In the genomic region with DNA sequence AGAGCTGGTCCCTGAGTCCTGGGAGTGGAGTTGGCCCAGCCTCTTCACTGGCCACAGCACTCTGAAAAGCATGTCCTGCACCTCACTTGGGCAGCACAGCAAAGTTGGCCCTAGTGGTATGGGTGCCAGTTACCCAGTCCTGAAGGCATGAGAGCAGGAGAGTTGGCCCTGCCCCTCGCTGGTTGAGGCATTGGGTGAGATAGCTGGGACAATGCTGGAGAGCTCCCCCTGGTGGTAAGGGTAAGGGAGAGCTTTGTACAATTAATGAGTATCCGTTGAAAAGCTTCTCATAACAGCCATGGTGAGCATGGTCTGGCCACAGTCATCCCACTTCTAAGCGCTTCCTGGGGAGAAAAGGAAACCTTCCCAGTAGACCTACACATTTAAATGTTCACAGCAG, we compare ENCODE assay signal across 9 mouse cellular contexts. TPM values are rescaled to one million over a fixed set of nuclear protein-coding genes. Genes with fewer than 3 reads are reported as not detected.
A peak's percentile ranks its signal among the peaks of the same experiment; 100 is the strongest.
DNase-seq lines count a peak whose midpoint lies in the region; ATAC-seq and TF ChIP-seq lines count a peak whose summit lies in the region.
"Had no signal": no experiment of that assay in that cellular context is flagged by ENCODE, and none has a peak within 500 bp of the region (broad histone marks: within the 10 kb centered on the region; RNA-seq: fewer than 3 reads in every experiment).

No protein-coding gene starts in this region.

- H3K4me1 ChIP-seq in hindbrain, embryonic 10.5 days (replicated peaks): 0 out of 2 replicates have a peak, but pooled peaks cover 3% of the 10 kb centered on the region

- no peak for DNase-seq in left cerebral cortex, adult 2 months (ENCODE audit: extremely low spot score in 1 of 2, low spot score in 2 of 2)
- no peak for DNase-seq in left cerebral cortex, adult 9 months (ENCODE audit: low spot score in 2 of 2)
- DNase-seq in T-cell, adult 2 months (ENCODE audit: low spot score): peak; percentile 55
- peak; percentile 7 to 38 for DNase-seq in spleen, postnatal 36 days (ENCODE audit: low spot score in 2 of 2)
- no peak for DNase-seq in hindbrain, embryonic 10.5 days (ENCODE audit: low spot score)
- no peak for DNase-seq in urinary bladder, adult 18-20 months (ENCODE audit: low spot score in 2 of 2)
- no peak for DNase-seq in left cerebral cortex, adult 11 months (ENCODE audit: low spot score)

- H3K27ac ChIP-seq in left cerebral cortex, adult 2 months: no peak overlapping the region
- no peak overlapping the region for H3K27ac ChIP-seq in hindbrain, embryonic 10.5 days
- H3K27ac ChIP-seq: embryonic facial prominence, embryonic 15.5 days had no signal

- no peaks in the 10 kb centered on the region for H3K36me3 ChIP-seq in hindbrain, embryonic 10.5 days
- H3K36me3 ChIP-seq: embryonic facial prominence, embryonic 15.5 days had no signal

- no peaks in the 10 kb centered on the region for H3K27me3 ChIP-seq in hindbrain, embryonic 10.5 days (ENCODE audit: insufficient read depth, poor library complexity, severe bottlenecking)
- H3K27me3 ChIP-seq: embryonic facial prominence, embryonic 15.5 days had no signal

- peak; percentile 49 for TF ChIP-seq CTCF in left cerebral cortex, adult 2 months (IDR thresholded peaks at IDR 0.05)

- ATAC-seq in erythroid progenitor cell, adult 5-6 weeks (replicated peaks; ENCODE audit: low FRiP score, poor library complexity, severe bottlenecking): peak; percentile 61

- no peak overlapping the region for H3K4me3 ChIP-seq in left cerebral cortex, adult 2 months
- no peak overlapping the region for H3K4me3 ChIP-seq in hindbrain, embryonic 10.5 days
- H3K4me3 ChIP-seq: embryonic facial prominence, embryonic 15.5 days had no signal

- intact Hi-C loops in left cerebral cortex, adult 2 months (cut with DNase I): loop anchor here (5.0 kb wide), 1 partner anchor 36 kb away; no protein-coding TSS in a partner anchor

- H3K9me3 ChIP-seq in hindbrain, embryonic 10.5 days: 0 out of 2 replicates have a peak, but pooled peaks cover 3% of the 10 kb centered on the region
- H3K9me3 ChIP-seq: embryonic facial prominence, embryonic 15.5 days had no signal

- 55% methylated on average over 3 of the region's 3 CpGs for WGBS in hindbrain, embryonic 10.5 days

RNA-seq across cellular contexts. Expression of a gene that starts 48.2 kb away (rescaled TPM):
- total RNA-seq in left cerebral cortex, adult 2 months (2021): 10 to 100 TPM; 28.6 to 32.8 TPM
- not detected in 2 replicates for total RNA-seq in erythroid progenitor cell, adult 5-6 weeks (2015; ENCODE audit: low replicate concordance)
- not detected in 2 replicates for total RNA-seq in erythroid progenitor cell, adult 5-6 weeks (2017; ENCODE audit: low replicate concordance)
- polyA plus RNA-seq in hindbrain, embryonic 10.5 days (2016; fragmentation: Nextera tagmentation; extraction: Ambion mirVana): 32.4 and 33.9 TPM in 2 replicates

Comparison
In these comparisons a context has a peak if more than half of its experiments do, and no peak if none do; other contexts are left out.
1. DNase-seq: peak in T-cell, adult 2 months (single experiment) and spleen, postnatal 36 days (2 of 2); none in left cerebral cortex, adult 2 months (0 of 2), left cerebral cortex, adult 9 months (0 of 2), hindbrain, embryonic 10.5 days (single experiment), urinary bladder, adult 18-20 months (0 of 2) and left cerebral cortex, adult 11 months (single experiment).
2. RNA of a gene that starts 48.2 kb away (total RNA-seq): 28.6 to 32.8 TPM in left cerebral cortex, adult 2 months; not detected in erythroid progenitor cell, adult 5-6 weeks; every median in the first group is over 10 times any median in the second.